Mouse (Mus musculus) left cerebral cortex, adult 6 months (tissue): ENCODE results near the gene Adcyap1r1. TPM values are rescaled to one million over a fixed set of nuclear protein-coding genes. Genes with fewer than 3 reads are reported as not detected.

Source experiments
- long read RNA-seq, 2 experiments: library from polyadenylated mRNA; unstranded; transcript quantifications; one replicate each; pipeline ENCODE4 v2.0.0; 2019 to 2020
- polyA plus RNA-seq: library from polyadenylated mRNA; unstranded; fragments of <200 nt; fragmentation: Nextera tagmentation; gene quantifications from 2 replicates; pipeline ENCODE4 v1.2.3, GENCODE M21; 2021

Gene Adcyap1r1
- polyA plus RNA-seq, result 61.6 and 70.9 TPM in 2 replicates
- long read RNA-seq, experiment 1, full-length matches to known transcripts, result 43 of 136 reads
- long read RNA-seq, experiment 1, partial matches to known transcripts, result 76 of 136 reads
- long read RNA-seq, experiment 1, other reads (novel, unspliced or antisense), result 17 of 136 reads
- long read RNA-seq, experiment 2, full-length matches to known transcripts, result 3 of 29 reads
- long read RNA-seq, experiment 2, partial matches to known transcripts, result 1 of 29 reads
- long read RNA-seq, experiment 2, other reads (novel, unspliced or antisense), result 25 of 29 reads

DNA sequence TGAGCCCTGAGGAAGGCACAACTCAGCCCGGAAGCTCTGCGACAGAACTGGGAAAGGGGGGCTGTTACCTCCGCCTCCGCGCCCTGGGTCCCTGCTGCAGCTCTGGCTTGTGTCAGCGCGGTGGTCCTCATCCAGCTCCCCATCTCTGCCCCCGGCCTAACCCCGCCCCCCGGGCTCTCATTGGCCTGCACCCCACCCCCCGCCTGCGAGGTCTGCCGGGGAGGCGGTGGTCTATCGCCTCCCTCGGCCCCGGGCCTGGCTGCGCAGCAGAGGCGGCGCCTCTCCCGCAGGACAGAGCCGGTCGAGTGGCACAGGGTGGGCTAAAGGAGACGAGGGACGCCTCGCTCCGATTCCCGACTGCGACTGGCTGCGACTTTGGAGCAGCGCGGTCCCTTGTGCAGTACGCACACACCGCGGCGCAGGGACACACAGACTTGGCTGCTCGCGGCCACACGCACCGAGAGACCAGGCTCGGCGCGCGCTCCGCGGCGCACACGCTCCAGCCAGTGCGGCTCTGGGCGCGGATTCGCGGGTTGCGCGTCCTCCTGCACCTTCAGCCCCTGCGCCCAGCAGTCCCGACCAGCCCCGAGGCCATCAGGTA is at the start of gene Adcyap1r1:
Adcyap1r1 (plus strand) TSS at position 208 of the 601 bp plus-strand sequence.

Other genes starting within 250 kb of the Adcyap1r1 start
- gene Mindy4, start 248.6 kb upstream of the Adcyap1r1 start, polyA plus RNA-seq, result 3.3 and 6.9 TPM in 2 replicates
- gene Aqp1, start 115.5 kb upstream of the Adcyap1r1 start, polyA plus RNA-seq, result 0.04 TPM in 1 of 2 replicates, not detected in the other
- gene Ghrhr, start 75.7 kb upstream of the Adcyap1r1 start, polyA plus RNA-seq, result not detected in 2 replicates
- gene Neurod6, start 229.3 kb downstream of the Adcyap1r1 start, polyA plus RNA-seq, result 36.9 and 41.0 TPM in 2 replicates